Mouse (Mus musculus): ENCODE data around the gene Vmn1r219. TPM values are rescaled to one million over a fixed set of nuclear protein-coding genes. Genes with fewer than 3 reads are reported as not detected.

Gene Vmn1r219
- not detected in 2 replicates for polyA plus RNA-seq (2012; ENCODE audit: low replicate concordance)

DNA sequence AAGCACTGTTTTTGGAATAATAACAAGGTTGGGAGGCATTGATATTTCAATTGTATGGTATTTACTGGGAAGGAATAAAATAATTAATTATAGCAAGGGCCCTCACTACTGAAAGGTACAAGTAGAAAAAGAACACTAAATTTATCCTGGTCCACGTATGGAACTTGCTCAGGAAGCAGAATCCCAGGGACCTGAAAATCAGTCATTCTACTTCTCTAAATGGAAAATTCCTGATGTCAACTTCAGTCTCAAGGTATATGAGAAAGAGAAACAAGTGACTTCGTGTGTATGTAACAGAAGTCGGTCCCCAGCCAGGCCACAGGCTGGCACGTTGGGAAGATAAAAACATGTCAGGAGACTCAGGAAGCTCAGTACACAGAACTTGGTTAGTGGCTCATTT, at the start of gene Vmn1r219:
Vmn1r219 (plus strand) TSS at position 301 of the 400 bp plus-strand sequence.

GRCm38 (mm10) chr13:23118126-23118525, 41.0 kb upstream of the Vmn1r219 start, which contains the start of gene Vmn1r217:
TSS of gene Vmn1r217 (minus strand) at chr13:23118226.

DNA sequence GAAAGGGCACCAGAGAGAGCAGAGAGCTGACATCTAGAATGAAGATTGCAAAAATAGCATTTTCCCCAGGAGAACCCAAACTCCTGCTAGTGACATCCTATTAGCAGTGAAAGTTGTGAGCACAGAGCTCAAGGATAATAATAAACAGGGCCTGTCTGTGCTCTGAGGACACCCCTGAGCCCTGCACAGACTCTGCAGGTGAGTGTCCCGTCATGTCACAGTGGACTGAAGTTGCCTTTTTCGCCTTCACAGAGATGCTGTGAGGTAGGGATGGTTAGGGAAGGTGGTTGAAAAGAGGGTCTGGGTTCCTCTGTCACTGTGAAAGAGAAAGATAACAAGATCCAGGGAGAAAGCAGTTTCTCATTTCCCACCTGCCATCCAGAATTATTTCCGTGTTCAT, 26.0 kb upstream of the Vmn1r219 start, which contains the start of gene Vmn1r218:
Vmn1r218 (plus strand) TSS at position 57 of the 400 bp plus-strand sequence.

GRCm38 (mm10) chr13:23187875-23188274, 28.8 kb downstream of the Vmn1r219 start, which contains the start of gene Vmn1r220:
TSS of gene Vmn1r220 (minus strand) at chr13:23187975.

GRCm38 (mm10) chr13:23213827-23214226, 54.7 kb downstream of the Vmn1r219 start, which contains the start of gene Vmn1r221:
TSS of gene Vmn1r221 (plus strand) at chr13:23214127.

Other genes with a start within 250 kb of the Vmn1r219 start
- not detected in 2 replicates for gene Vmn1r213, start 151.7 kb upstream of the Vmn1r219 start, polyA plus RNA-seq (2012; ENCODE audit: low replicate concordance)
- gene Vmn1r214, start 128.9 kb upstream of the Vmn1r219 start, polyA plus RNA-seq (2012; ENCODE audit: low replicate concordance): not detected in 2 replicates
- not detected in 2 replicates for gene Vmn1r215, start 91.3 kb upstream of the Vmn1r219 start, polyA plus RNA-seq (2012; ENCODE audit: low replicate concordance)
- gene Vmn1r217, start 41.1 kb upstream of the Vmn1r219 start, polyA plus RNA-seq (2012; ENCODE audit: low replicate concordance): not detected in 2 replicates
- gene Vmn1r218, start 26.2 kb upstream of the Vmn1r219 start, polyA plus RNA-seq (2012; ENCODE audit: low replicate concordance): 0.02 TPM in 1 of 2 replicates, not detected in the other
- gene Vmn1r220, start 28.7 kb downstream of the Vmn1r219 start, polyA plus RNA-seq (2012; ENCODE audit: low replicate concordance): not detected in 2 replicates
- not detected in 2 replicates for gene Vmn1r221, start 54.8 kb downstream of the Vmn1r219 start, polyA plus RNA-seq (2012; ENCODE audit: low replicate concordance)
- gene Vmn1r222, start 76.6 kb downstream of the Vmn1r219 start, polyA plus RNA-seq (2012; ENCODE audit: low replicate concordance): not detected in 2 replicates
- gene Vmn1r223, start 87.8 kb downstream of the Vmn1r219 start, polyA plus RNA-seq (2012; ENCODE audit: low replicate concordance): 0.03 TPM in 1 of 2 replicates, not detected in the other
- 0.23 and 1.0 TPM in 2 replicates for gene Zfp322a, start 209.9 kb downstream of the Vmn1r219 start, polyA plus RNA-seq (2012; ENCODE audit: low replicate concordance)

Data from leukemia stem cell, adult 10-12 weeks (primary cell).